Mouse (Mus musculus) intestine, postnatal 0 days (tissue): ENCODE measurements at regions not wholly inside any gene's neighbourhood (a gene's known extent, or its start where the extent isn't known, plus 50 kb on each side); places are given as distances from the start of the nearest gene placed in this dataset.

ENCODE experiments used
- ATAC-seq: fragments of 200-750 bp; cut with Nextera tagmentation; 2 replicates; pipeline ENCODE4 v1.8.0; 2017; ENCODE audit warnings: mild to moderate bottlenecking, moderate TSS enrichment, moderate library complexity
- H3K27ac ChIP-seq: fragments of 300-500 bp; sonication (generic); 2 replicates; pipeline ENCODE4 v1.5.1; 2014; ENCODE audit warnings: mild to moderate bottlenecking, low read depth, low read length, moderate library complexity
- H3K27me3 ChIP-seq: fragments of 300-500 bp; sonication (generic); replicated peaks from 2 replicates; pipeline ENCODE4 v1.6.1; 2014; ENCODE audit warnings: low read length, mixed read lengths; ENCODE audit not compliant: control insufficient read depth, insufficient read depth
- H3K36me3 ChIP-seq: fragments of 300-500 bp; sonication (generic); 2 replicates; pipeline ENCODE4 v1.6.1; 2014; ENCODE audit warnings: mild to moderate bottlenecking, moderate library complexity; ENCODE audit not compliant: control insufficient read depth, insufficient read depth
- H3K4me1 ChIP-seq: fragments of 300-500 bp; sonication (generic); replicated peaks from 2 replicates; pipeline ENCODE4 v1.6.1; 2014; ENCODE audit warnings: antibody characterized with exemption, low read length, mixed read lengths; ENCODE audit not compliant: control insufficient read depth, insufficient read depth
- H3K4me2 ChIP-seq: fragments of 300-500 bp; sonication (generic); replicated peaks from 2 replicates; pipeline ENCODE4 v1.6.1; 2014; ENCODE audit warnings: low read depth, mild to moderate bottlenecking, moderate library complexity
- H3K4me3 ChIP-seq: fragments of 300-500 bp; sonication (generic); 2 replicates; pipeline ENCODE4 v1.5.1; 2014; ENCODE audit warnings: low read depth, low read length
- H3K9ac ChIP-seq: fragments of 300-500 bp; sonication (generic); 2 replicates; pipeline ENCODE4 v1.6.1; 2014; ENCODE audit warnings: mild to moderate bottlenecking, low read depth, low read length
- H3K9me3 ChIP-seq: fragments of 300-500 bp; sonication (generic); 2 replicates; pipeline ENCODE4 v1.6.1; 2016; ENCODE audit warnings: mixed run types; ENCODE audit not compliant: control insufficient read depth
- CTCF ChIP-seq: sonication (generic); IDR thresholded peaks from 2 replicates; pipeline ENCODE4 v1.5.1; 2016; ENCODE audit warnings: low read depth, mild to moderate bottlenecking, control low read depth, antibody characterized with exemption, moderate library complexity
- WGBS: fragments of 180-500 bp; shearing (Covaris S2); extraction: QIAGEN DNeasy Blood & Tissue Kit; methylation state at CpG from one replicate; pipeline ENCODE4 v1.1.7; 2014; 5-methylcytosine and 5-hydroxymethylcytosine counted together

DNA sequence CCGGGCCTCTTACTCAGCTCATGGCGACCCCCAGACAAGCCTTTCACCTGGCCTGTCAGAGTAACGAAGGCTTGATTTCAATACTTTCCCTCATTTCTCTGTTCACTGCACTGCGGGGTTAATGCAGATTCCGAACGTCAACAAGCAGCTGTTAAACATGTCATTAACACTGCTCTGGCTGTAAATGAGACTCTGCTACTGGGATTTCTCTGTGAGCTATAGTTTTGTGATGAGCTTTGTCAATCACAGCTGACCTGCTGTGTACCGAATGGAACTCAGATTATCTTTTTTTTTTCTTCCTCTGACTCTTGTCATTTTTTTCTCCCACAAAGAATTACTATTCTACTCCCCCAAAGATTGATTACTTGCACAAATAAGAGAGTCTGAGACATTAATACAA lies 137.8 kb downstream of the Tmem182 start:
- H3K4me1 ChIP-seq: no peaks in the 10 kb centered on the region
- no peak overlapping the region for H3K4me2 ChIP-seq
- TF ChIP-seq CTCF: no peak
- H3K9ac ChIP-seq: no peak overlapping the region
- H3K27me3 ChIP-seq: no peaks in the 10 kb centered on the region
- H3K4me3 ChIP-seq: no peak overlapping the region
- no peaks in the 10 kb centered on the region for H3K9me3 ChIP-seq
- no peak for ATAC-seq
- H3K27ac ChIP-seq: no peak overlapping the region
- H3K36me3 ChIP-seq: no peaks in the 10 kb centered on the region
- WGBS: 62% methylated on average over 7 of the region's 7 CpGs

DNA sequence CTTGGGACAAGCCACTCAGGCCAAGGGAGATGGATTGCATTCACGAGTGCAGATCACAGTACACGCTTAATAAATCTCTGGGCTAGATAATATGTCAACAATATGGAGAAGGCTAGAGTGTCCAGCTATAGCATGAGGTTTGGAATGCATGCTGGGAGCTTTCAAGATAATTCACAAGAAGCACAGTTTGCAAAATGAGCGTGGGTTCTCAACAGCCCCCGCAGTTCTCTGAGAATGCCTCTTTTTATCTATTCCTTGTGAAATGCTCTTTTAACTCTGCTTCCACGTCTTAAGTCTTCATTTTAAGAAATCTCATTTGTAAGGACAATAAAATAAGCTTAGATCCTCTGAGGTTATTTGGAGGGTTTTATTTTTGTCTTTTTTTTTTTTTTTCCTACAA lies 145.2 kb downstream of the Tmem182 start:
- ATAC-seq: no peak
- Histone ChIP-seq H3K9ac (no peak overlapping the region), H3K4me1 (no peaks in the 10 kb centered on the region), H3K27ac (no peak overlapping the region), H3K4me3 (no peak overlapping the region), H3K27me3 (no peaks in the 10 kb centered on the region), H3K9me3 (no peaks in the 10 kb centered on the region), H3K4me2 (no peak overlapping the region), H3K36me3 (no peaks in the 10 kb centered on the region)
- no peak for TF ChIP-seq CTCF
- 76% methylated on average over 5 of the region's 5 CpGs for WGBS

DNA sequence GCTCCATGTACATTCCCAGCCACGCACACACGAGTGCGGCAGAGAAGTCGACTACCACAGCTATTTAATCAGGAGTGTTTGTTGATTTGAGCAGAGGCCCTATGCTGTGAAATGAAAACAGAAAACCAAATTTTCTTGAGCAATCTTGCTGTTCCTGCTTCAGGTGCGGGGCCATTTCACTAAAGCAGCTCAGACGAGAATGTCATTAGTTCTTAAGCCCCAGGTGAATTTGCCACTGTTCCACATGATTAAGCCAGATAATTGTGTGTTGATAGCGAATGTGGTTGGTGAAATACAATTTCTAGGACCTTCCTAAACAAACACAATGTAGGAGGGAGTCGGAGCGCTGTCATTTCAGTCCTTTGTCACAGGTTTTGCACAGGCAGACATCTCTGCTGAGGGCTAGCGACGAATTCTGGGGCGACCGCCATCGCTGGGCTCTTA lies 149.3 kb downstream of the Tmem182 start:
- Histone ChIP-seq H3K4me3 (no peak overlapping the region), H3K27ac (no peak overlapping the region), H3K36me3 (no peaks in the 10 kb centered on the region), H3K4me2 (no peak overlapping the region), H3K9me3 (no peaks in the 10 kb centered on the region), H3K9ac (no peak overlapping the region), H3K4me1 (no peaks in the 10 kb centered on the region), H3K27me3 (no peaks in the 10 kb centered on the region)
- no peak for ATAC-seq
- no peak for TF ChIP-seq CTCF
- WGBS: 80% methylated on average over 14 of the region's 14 CpGs

GRCm38 (mm10) chr1:40967768-40968504 lies 162.5 kb downstream of the Tmem182 start:
- Histone ChIP-seq H3K36me3 (no peaks in the 10 kb centered on the region), H3K4me3 (no peak overlapping the region), H3K27ac (no peak overlapping the region), H3K4me1 (no peaks in the 10 kb centered on the region), H3K27me3 (no peaks in the 10 kb centered on the region), H3K9ac (no peak overlapping the region), H3K4me2 (no peak overlapping the region), H3K9me3 (no peaks in the 10 kb centered on the region)
- no peak for TF ChIP-seq CTCF
- 68% methylated on average over 17 of the region's 17 CpGs for WGBS
- no peak for ATAC-seq

- 48% methylated on average over 2 of the region's 2 CpGs for WGBS
- ATAC-seq: no peak
- Histone ChIP-seq H3K9ac (no peak overlapping the region), H3K27ac (no peak overlapping the region), H3K36me3 (no peaks in the 10 kb centered on the region), H3K4me3 (no peak overlapping the region), H3K9me3 (no peaks in the 10 kb centered on the region), H3K27me3 (no peaks in the 10 kb centered on the region), H3K4me1 (no peaks in the 10 kb centered on the region), H3K4me2 (no peak overlapping the region)
- no peak for TF ChIP-seq CTCF
Observed at GRCm38 (mm10) chr1:40983762-40984161, 178.4 kb downstream of the Tmem182 start.

GRCm38 (mm10) chr1:40993327-40993726 lies 187.9 kb downstream of the Tmem182 start:
- Histone ChIP-seq H3K9me3 (no peaks in the 10 kb centered on the region), H3K9ac (no peak overlapping the region), H3K4me2 (no peak overlapping the region), H3K4me1 (no peaks in the 10 kb centered on the region), H3K27me3 (no peaks in the 10 kb centered on the region), H3K4me3 (no peak overlapping the region), H3K36me3 (no peaks in the 10 kb centered on the region), H3K27ac (no peak overlapping the region)
- no peak for ATAC-seq
- 78% methylated on average over 4 of the region's 4 CpGs for WGBS
- TF ChIP-seq CTCF: no peak
